Mouse (Mus musculus) liver, adult 10 weeks (tissue): ENCODE data around the gene Cyp3a25. TPM values are rescaled to one million over a fixed set of nuclear protein-coding genes. Genes with fewer than 3 reads are reported as not detected.

ENCODE experiments used
- polyA plus RNA-seq: library from polyadenylated mRNA; stranded (reverse); fragments of 350-450 nt; fragmentation: Illumina TruSeq; extraction: RNeasy Lipid Tissue Mini Kit (QIAGEN cat#74804); gene quantifications from one replicate; pipeline ENCODE4 v1.2.3, GENCODE M21; 2014; ENCODE audit warnings: low read depth, low replicate concordance

The Cyp3a25 gene
- 2,316 TPM for polyA plus RNA-seq

GRCm38 (mm10) chr5:146009509-146009908 is at the start of gene Cyp3a25:
Cyp3a25 (minus strand) TSS chr5:146009618.

Other genes with a start within 250 kb of the Cyp3a25 start
- 82.1 TPM for gene Cyp3a44, start 203.7 kb downstream of the Cyp3a25 start, polyA plus RNA-seq
- 13,248 TPM for gene Cyp3a11, start 129.7 kb downstream of the Cyp3a25 start, polyA plus RNA-seq
- 346 TPM for gene Cyp3a59, start 69.6 kb upstream of the Cyp3a25 start, polyA plus RNA-seq
- not detected for gene Gm5565, start 150.9 kb upstream of the Cyp3a25 start, polyA plus RNA-seq
- not detected for gene Gm6309, start 161.1 kb upstream of the Cyp3a25 start, polyA plus RNA-seq
- gene 1700001J03Rik, start 175.7 kb upstream of the Cyp3a25 start, polyA plus RNA-seq: not detected
- 35.4 TPM for gene Rnf6, start 211.9 kb upstream of the Cyp3a25 start, polyA plus RNA-seq
- gene Cdk8, start 221.6 kb upstream of the Cyp3a25 start, polyA plus RNA-seq: 44.2 TPM